Mouse (Mus musculus): ENCODE results near the gene Lrp8.

DNA sequence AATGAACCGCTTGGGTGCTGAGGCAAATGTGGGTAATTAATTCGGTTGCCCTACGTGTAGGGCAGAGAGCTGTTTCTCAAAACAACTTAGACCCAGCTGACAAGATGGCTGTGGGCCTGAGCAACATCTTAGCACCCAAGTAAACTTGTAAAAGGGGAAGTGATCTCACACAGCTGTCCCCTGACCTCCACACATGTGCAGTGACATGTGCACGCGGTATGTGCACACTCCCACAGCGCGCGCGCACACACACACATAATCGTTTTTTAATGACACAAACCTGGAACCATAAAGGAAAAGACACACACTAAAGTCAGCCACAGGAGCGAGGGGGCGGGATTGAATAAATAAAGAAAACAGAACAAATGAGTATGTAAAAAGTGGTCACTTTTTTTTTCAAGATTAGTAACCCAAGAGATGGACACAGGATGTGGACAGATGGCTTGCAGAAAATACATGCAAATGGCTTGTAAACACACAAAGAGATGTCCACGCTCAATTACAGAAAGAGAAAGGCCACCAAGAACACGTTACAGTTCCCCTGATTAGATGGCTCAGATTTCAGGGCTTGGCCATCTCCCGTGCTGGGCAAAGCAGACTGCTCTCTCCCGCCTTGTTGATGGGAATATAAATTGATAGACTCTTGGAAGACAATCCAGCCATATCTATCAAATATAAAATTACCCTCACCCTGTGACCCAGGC is 29.8 kb upstream of the Lrp8 start:
- TF ChIP-seq POLR2A (IDR thresholded peaks at IDR 0.05; ENCODE audit: borderline replicate concordance, control insufficient read depth, low read depth, low read length) (no peak), CTCF (IDR thresholded peaks at IDR 0.05; ENCODE audit: control insufficient read depth, insufficient read depth, low read length) (no peak)
